Mouse (Mus musculus) forebrain, embryonic 11.5 days (tissue): Measurements from ENCODE around the gene Sptbn4. TPM values are rescaled to one million over a fixed set of nuclear protein-coding genes. Genes with fewer than 3 reads are reported as not detected.

ENCODE experiments used
- ATAC-seq: fragments of 200-750 bp; cut with Nextera tagmentation; replicated peaks from 2 replicates; pipeline ENCODE4 v1.8.0; 2017; ENCODE audit warnings: moderate TSS enrichment; ENCODE audit not compliant: low FRiP score
- DNase-seq: peaks from one replicate; pipeline ENCODE4 v3.0.0-alpha.2; 2017; ENCODE audit warnings: low spot score
- H3K27ac ChIP-seq: fragments of 300-500 bp; sonication (generic); 2 replicates; pipeline ENCODE4 v1.5.1; 2014; ENCODE audit warnings: low read depth, low read length
- H3K27me3 ChIP-seq: fragments of 300-500 bp; sonication (generic); 2 replicates; pipeline ENCODE4 v1.6.1; 2014; ENCODE audit warnings: mild to moderate bottlenecking, low read length, mixed read lengths; ENCODE audit not compliant: control insufficient read depth, insufficient read depth
- H3K36me3 ChIP-seq: fragments of 300-500 bp; sonication (generic); 2 replicates; pipeline ENCODE4 v1.6.1; 2014; ENCODE audit warnings: mild to moderate bottlenecking, low read length, moderate library complexity, mixed read lengths; ENCODE audit not compliant: control insufficient read depth, insufficient read depth
- H3K4me1 ChIP-seq: fragments of 300-500 bp; sonication (generic); replicated peaks from 2 replicates; pipeline ENCODE4 v1.6.1; 2014; ENCODE audit warnings: low read length, mixed read lengths; ENCODE audit not compliant: control insufficient read depth, insufficient read depth
- H3K4me2 ChIP-seq: fragments of 300-500 bp; sonication (generic); 2 replicates; pipeline ENCODE4 v1.6.1; 2014; ENCODE audit warnings: low read depth, mild to moderate bottlenecking, low read length, moderate library complexity, mixed read lengths; ENCODE audit not compliant: severe bottlenecking
- H3K4me3 ChIP-seq: fragments of 300-500 bp; sonication (generic); 2 replicates; pipeline ENCODE4 v1.5.1; 2014; ENCODE audit warnings: low read depth, low read length
- H3K9ac ChIP-seq: fragments of 300-500 bp; sonication (generic); 2 replicates; pipeline ENCODE4 v1.6.1; 2014; ENCODE audit warnings: low read length
- H3K9me3 ChIP-seq: fragments of 300-500 bp; sonication (generic); 2 replicates; pipeline ENCODE4 v1.6.1; 2016; ENCODE audit warnings: low read length, mixed read lengths; ENCODE audit not compliant: control insufficient read depth
- WGBS: fragments of 180-500 bp; shearing (Covaris S2); extraction: QIAGEN DNeasy Blood & Tissue Kit; methylation state at CpG from one replicate; pipeline ENCODE4 v1.1.7; 2014; 5-methylcytosine and 5-hydroxymethylcytosine counted together
- polyA plus RNA-seq: library from polyadenylated mRNA; unstranded; fragments of >200 nt; fragmentation: Nextera tagmentation; extraction: Ambion mirVana; gene quantifications from 2 replicates; pipeline ENCODE4 v1.2.1, GENCODE M21; 2014

The Sptbn4 gene
- polyA plus RNA-seq, 1 experiment from 2014 or later, result 0.19 TPM

- no peak overlapping the region for H3K27ac ChIP-seq
- no peak for ATAC-seq
- WGBS, result 23% methylated on average over 6 of the region's 6 CpGs
- peaks cover 4% of the 10 kb centered on the region; the same call in 1 of the 2 replicates for H3K36me3 ChIP-seq
- H3K4me1 ChIP-seq, result peaks cover 6% of the 10 kb centered on the region; the same call in 1 of the 2 replicates
- H3K9me3 ChIP-seq, result no peaks in the 10 kb centered on the region
- peaks cover 14% of the 10 kb centered on the region for H3K27me3 ChIP-seq
- no peak for DNase-seq
- H3K4me3 ChIP-seq, result peak overlapping the region; percentile 68
- H3K4me2 ChIP-seq, result peak overlapping the region; percentile 68
- no peak overlapping the region for H3K9ac ChIP-seq
Observed at GRCm38 (mm10) chr7:27354144-27354543, 93.3 kb downstream of the Sptbn4 start.

GRCm38 (mm10) chr7:27345444-27345843 is 102.0 kb downstream of the Sptbn4 start:
- no peak overlapping the region for H3K4me2 ChIP-seq
- H3K9ac ChIP-seq, result no peak overlapping the region
- no peaks in the 10 kb centered on the region for H3K27me3 ChIP-seq
- no peak overlapping the region for H3K4me3 ChIP-seq
- WGBS, result 20% methylated on average over 6 of the region's 6 CpGs
- ATAC-seq, result 0 out of 2 replicates have a peak, but pooled peaks have one; percentile 30
- no peaks in the 10 kb centered on the region for H3K4me1 ChIP-seq
- no peak overlapping the region for H3K27ac ChIP-seq
- no peak for DNase-seq
- no peaks in the 10 kb centered on the region for H3K9me3 ChIP-seq
- H3K36me3 ChIP-seq, result peaks cover 6% of the 10 kb centered on the region; the same call in 1 of the 2 replicates

- Histone ChIP-seq H3K9me3 (no peaks in the 10 kb centered on the region), H3K9ac (no peak overlapping the region), H3K27me3 (no peaks in the 10 kb centered on the region), H3K27ac (no peak overlapping the region), H3K4me1 (no peaks in the 10 kb centered on the region), H3K4me3 (no peak overlapping the region), H3K36me3 (no peaks in the 10 kb centered on the region; the same call in 1 of the 2 replicates), H3K4me2 (no peak overlapping the region)
- peak; percentile 48 for DNase-seq
- ATAC-seq, result no peak
- WGBS, result 41% methylated on average over 4 of the region's 4 CpGs
Observed at GRCm38 (mm10) chr7:27342595-27342994, 104.9 kb downstream of the Sptbn4 start.

GRCm38 (mm10) chr7:27339519-27339918 is 108.0 kb downstream of the Sptbn4 start:
- 25% methylated on average over 7 of the region's 7 CpGs for WGBS
- Histone ChIP-seq H3K9me3 (no peaks in the 10 kb centered on the region), H3K27me3 (peaks cover 11% of the 10 kb centered on the region), H3K36me3 (no peaks in the 10 kb centered on the region; the same call in 1 of the 2 replicates), H3K4me2 (no peak overlapping the region), H3K27ac (no peak overlapping the region), H3K4me1 (peaks cover 3% of the 10 kb centered on the region; the same call in 1 of the 2 replicates), H3K9ac (no peak overlapping the region), H3K4me3 (no peak overlapping the region)
- no peak for ATAC-seq
- no peak for DNase-seq

GRCm38 (mm10) chr7:27339114-27339513 is 108.4 kb downstream of the Sptbn4 start:
- no peaks in the 10 kb centered on the region; the same call in 1 of the 2 replicates for H3K36me3 ChIP-seq
- H3K4me3 ChIP-seq, result no peak overlapping the region
- no peak overlapping the region for H3K27ac ChIP-seq
- no peak overlapping the region for H3K4me2 ChIP-seq
- WGBS, result 68% methylated on average over 4 of the region's 4 CpGs
- ATAC-seq (no peak), DNase-seq (no peak)
- H3K27me3 ChIP-seq, result peaks cover 15% of the 10 kb centered on the region
- no peak overlapping the region for H3K9ac ChIP-seq
- no peaks in the 10 kb centered on the region for H3K9me3 ChIP-seq
- H3K4me1 ChIP-seq, result peaks cover 7% of the 10 kb centered on the region

GRCm38 (mm10) chr7:27337175-27337853 is 110.2 kb downstream of the Sptbn4 start, which contains the start of gene Ltbp4:
Gene Ltbp4, minus strand, starts transcription at chr7:27337692.
- Histone ChIP-seq H3K27me3 (peaks cover 33% of the 10 kb centered on the region), H3K9ac (peak within 1 kb of the TSS; percentile 61), H3K4me2 (peak within 1 kb of the TSS; percentile 76), H3K4me3 (peak within 1 kb of the TSS; percentile 39), H3K36me3 (no peaks in the 10 kb centered on the region; the same call in 1 of the 2 replicates), H3K27ac (no peak within 1 kb of the TSS), H3K4me1 (peaks cover 18% of the 10 kb centered on the region), H3K9me3 (no peaks in the 10 kb centered on the region)
- under 1% methylated on average over 36 of the region's 36 CpGs for WGBS
- ATAC-seq, result peak; percentile 71
- DNase-seq, result peak; percentile 87

GRCm38 (mm10) chr7:27335928-27336823 is 111.3 kb downstream of the Sptbn4 start:
- ATAC-seq (peak; percentile 77), DNase-seq (peak; percentile 94)
- no peaks in the 10 kb centered on the region for H3K9me3 ChIP-seq
- H3K4me3 ChIP-seq, result peak overlapping the region; percentile 39
- no peaks in the 10 kb centered on the region; the same call in 1 of the 2 replicates for H3K36me3 ChIP-seq
- H3K4me2 ChIP-seq, result peak overlapping the region; percentile 76
- H3K4me1 ChIP-seq, result peaks cover 18% of the 10 kb centered on the region
- under 1% methylated on average over 47 of the region's 47 CpGs for WGBS
- peaks cover 45% of the 10 kb centered on the region for H3K27me3 ChIP-seq
- H3K27ac ChIP-seq, result no peak overlapping the region
- H3K9ac ChIP-seq, result peak overlapping the region; percentile 61

GRCm38 (mm10) chr7:27335011-27335720 is 112.3 kb downstream of the Sptbn4 start:
- WGBS, result 72% methylated on average over 15 of the region's 15 CpGs
- DNase-seq (peak; percentile 47), ATAC-seq (no peak)
- Histone ChIP-seq H3K4me1 (peaks cover 19% of the 10 kb centered on the region), H3K9me3 (no peaks in the 10 kb centered on the region), H3K4me3 (no peak overlapping the region), H3K27me3 (peaks cover 55% of the 10 kb centered on the region), H3K9ac (no peak overlapping the region; the same call in 1 of the 2 replicates), H3K27ac (no peak overlapping the region), H3K36me3 (no peaks in the 10 kb centered on the region), H3K4me2 (no peak overlapping the region)
